Mouse (Mus musculus) megakaryocyte-erythroid progenitor cell, adult 5-6 weeks (primary cell): ENCODE measurements around the gene Il23r. TPM values are rescaled to one million over a fixed set of nuclear protein-coding genes. Genes with fewer than 3 reads are reported as not detected.
"Not testable (repeated sequence)": the region's sequence is repeated elsewhere in the genome, so short reads cannot be mapped to it uniquely, and the experiment has no call there.

Source experiments
- ATAC-seq: replicated peaks from 2 replicates; pipeline ENCODE4 v1.8.0; 2016; ENCODE audit warnings: mild to moderate bottlenecking, inconsistent platforms; ENCODE audit not compliant: severe bottlenecking, poor library complexity, low FRiP score, low TSS enrichment
- total RNA-seq, 2 experiments: library from RNA; stranded (forward) in 1 of 2; stranded (reverse) in 1 of 2; fragments of 200-1000, 215-1000 nt in 1 of 2; fragments of >200 nt in 1 of 2; fragmentation: Nextera tagmentation in 1 of 2; gene quantifications; 2 replicates each; pipeline ENCODE4 v1.2.3; 2014 to 2017

The Il23r gene
- not detected in 2 replicates for total RNA-seq (2014; fragmentation: Nextera tagmentation)
- total RNA-seq (2017), result not detected in 2 replicates

GRCm38 (mm10) chr6:67491755-67492154 lies at the start of gene Il23r:
Gene Il23r, minus strand, starts transcription at chr6:67491855.
- ATAC-seq, result no peak

GRCm38 (mm10) chr6:67535777-67536054 lies 44.1 kb upstream of the Il23r start, which contains the start of gene Tacstd2:
Gene Tacstd2, minus strand, starts transcription at chr6:67535796.
- ATAC-seq, result no peak

- peak; percentile 35 for ATAC-seq
These were observed 43.5 kb upstream of the Il23r start for GRCm38 (mm10) chr6:67535005-67535776.

- ATAC-seq, result peak; percentile 6; the same call in 1 of the 2 replicates
These were observed 42.7 kb upstream of the Il23r start for GRCm38 (mm10) chr6:67534191-67535004.

GRCm38 (mm10) chr6:67532665-67533440 lies 41.2 kb upstream of the Il23r start:
- peak; percentile 65 for ATAC-seq

GRCm38 (mm10) chr6:67531822-67532162 lies 40.1 kb upstream of the Il23r start:
- peak; percentile 45 for ATAC-seq

- ATAC-seq, result peak; percentile 43; the same call in 1 of the 2 replicates
These were observed 39.6 kb upstream of the Il23r start for GRCm38 (mm10) chr6:67530992-67531821.

- ATAC-seq, result no peak
These were observed 34.7 kb upstream of the Il23r start for GRCm38 (mm10) chr6:67526356-67526755.

GRCm38 (mm10) chr6:67510752-67511151 lies 19.1 kb upstream of the Il23r start:
- peak; percentile 93 for ATAC-seq

GRCm38 (mm10) chr6:67501938-67502337 lies 10.3 kb upstream of the Il23r start:
- not testable (repeated sequence) for ATAC-seq

- ATAC-seq, result no peak
These were observed 10.6 kb downstream of the Il23r start for GRCm38 (mm10) chr6:67481012-67481411.

GRCm38 (mm10) chr6:67471242-67471641 lies 20.4 kb downstream of the Il23r start:
- ATAC-seq, result no peak

- ATAC-seq, result no peak
These were observed 32.2 kb downstream of the Il23r start for GRCm38 (mm10) chr6:67459424-67459823.

- no peak for ATAC-seq
These were observed 40.3 kb downstream of the Il23r start for GRCm38 (mm10) chr6:67451330-67451729.

GRCm38 (mm10) chr6:67445866-67446265 lies 45.8 kb downstream of the Il23r start:
- ATAC-seq, result no peak

- no peak for ATAC-seq
These were observed 48.5 kb downstream of the Il23r start for GRCm38 (mm10) chr6:67443124-67443523.

GRCm38 (mm10) chr6:67437814-67438385 lies 53.8 kb downstream of the Il23r start:
- ATAC-seq, result no peak

- ATAC-seq, result no peak
These were observed 54.6 kb downstream of the Il23r start for GRCm38 (mm10) chr6:67437028-67437427.

GRCm38 (mm10) chr6:67436295-67436694 lies 55.4 kb downstream of the Il23r start:
- no peak for ATAC-seq
